Mouse (Mus musculus) ES-Bruce4 (cell line): ENCODE measurements around the gene Rfx1. TPM values are rescaled to one million over a fixed set of nuclear protein-coding genes. Genes with fewer than 3 reads are reported as not detected.

Experiments
- H3K27ac ChIP-seq: 2 replicates; pipeline ENCODE4 v1.5.1; 2012; ENCODE audit warnings: low read length, inconsistent platforms; ENCODE audit not compliant: insufficient read depth
- H3K27me3 ChIP-seq: 2 replicates; pipeline ENCODE4 v1.6.1; 2012; ENCODE audit warnings: mild to moderate bottlenecking, low read length, inconsistent platforms; ENCODE audit not compliant: control insufficient read depth, poor library complexity, insufficient read depth, severe bottlenecking
- H3K36me3 ChIP-seq: 2 replicates; pipeline ENCODE4 v1.6.1; 2012; ENCODE audit warnings: inconsistent platforms, mild to moderate bottlenecking, low read length, moderate library complexity; ENCODE audit not compliant: control insufficient read depth, poor library complexity, insufficient read depth, severe bottlenecking
- H3K4me1 ChIP-seq: one replicate; pipeline ENCODE4 v1.8.1; 2011; ENCODE audit warnings: low read length; ENCODE audit not compliant: control insufficient read depth, insufficient read depth
- H3K4me3 ChIP-seq: 2 replicates; pipeline ENCODE4 v1.5.1; 2011; ENCODE audit warnings: low read depth, mild to moderate bottlenecking, low read length
- H3K9ac ChIP-seq: 2 replicates; pipeline ENCODE4 v1.6.1; 2012; ENCODE audit warnings: low read depth, mild to moderate bottlenecking, inconsistent platforms; ENCODE audit not compliant: poor library complexity, severe bottlenecking
- H3K9me3 ChIP-seq: replicated peaks from 2 replicates; pipeline ENCODE4 v1.6.1; 2012; ENCODE audit warnings: mild to moderate bottlenecking, low read length, inconsistent platforms; ENCODE audit not compliant: control insufficient read depth, poor library complexity, insufficient read depth, severe bottlenecking
- CTCF ChIP-seq: IDR thresholded peaks from one replicate; pipeline ENCODE4 v1.8.1; 2011; ENCODE audit warnings: low read depth, low read length
- EP300 ChIP-seq: IDR thresholded peaks from 2 replicates; pipeline ENCODE4 v1.6.1; 2011; ENCODE audit warnings: low read depth, low read length; ENCODE audit not compliant: insufficient read depth
- POLR2A ChIP-seq: IDR thresholded peaks from one replicate; pipeline ENCODE4 v1.8.1; 2011; ENCODE audit warnings: low read length; ENCODE audit not compliant: insufficient read depth
- polyA plus RNA-seq: library from polyadenylated mRNA; stranded (reverse); fragments of >200 nt; gene quantifications from 2 replicates; pipeline ENCODE4 v1.2.4, GENCODE M21; 2011; ENCODE audit warnings: low read depth; ENCODE audit not compliant: missing spikeins, insufficient read depth, insufficient read length

Gene Rfx1
- polyA plus RNA-seq, 1 experiment: 10.5 TPM

DNA sequence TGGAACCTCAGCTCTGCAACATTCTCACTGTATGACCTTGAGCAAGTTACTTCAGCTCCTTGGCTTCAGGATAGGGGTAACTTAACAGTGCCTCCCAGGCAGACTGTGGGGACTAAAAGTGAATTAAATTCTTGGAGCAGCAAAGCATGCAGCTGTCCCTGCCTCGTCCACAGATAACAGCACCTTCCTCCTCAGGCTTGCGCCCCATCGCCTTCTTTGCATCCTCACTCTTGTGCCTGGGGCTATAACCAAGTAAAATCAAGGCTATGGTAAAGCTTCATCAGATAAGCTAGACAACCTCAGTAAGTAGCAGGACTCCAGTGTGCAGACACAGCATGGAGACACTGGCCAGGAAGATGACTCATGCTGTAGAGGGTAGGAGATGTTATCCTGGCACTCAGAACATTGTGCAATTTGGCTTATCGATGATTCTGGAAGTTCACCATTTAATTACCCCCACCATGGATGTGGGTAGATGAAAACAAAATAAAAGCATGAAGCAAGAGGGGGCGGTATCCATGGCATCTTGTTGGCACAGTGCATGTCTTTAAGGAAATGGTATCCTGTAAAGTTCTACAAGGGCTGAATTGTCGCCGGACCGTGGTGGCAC, 78.1 kb downstream of the Rfx1 start:
- TF ChIP-seq POLR2A (no peak), CTCF (no peak), EP300 (no peak)
- H3K27ac ChIP-seq: no peak overlapping the region
- no peaks in the 10 kb centered on the region for H3K27me3 ChIP-seq
- no peaks in the 10 kb centered on the region for H3K9me3 ChIP-seq
- H3K36me3 ChIP-seq: peaks cover 36% of the 10 kb centered on the region
- no peak overlapping the region for H3K4me3 ChIP-seq
- H3K4me1 ChIP-seq: peaks cover 4% of the 10 kb centered on the region
- H3K9ac ChIP-seq: no peak overlapping the region

Other genes with a start within 250 kb of the Rfx1 start
- gene Adgrl1, start 166.7 kb upstream of the Rfx1 start, polyA plus RNA-seq: 64.0 and 64.7 TPM in 2 replicates
- gene Gm10644, start 111.6 kb upstream of the Rfx1 start, polyA plus RNA-seq: 0.47 and 0.78 TPM in 2 replicates
- 26.3 and 29.3 TPM in 2 replicates for gene Asf1b, start 111.3 kb upstream of the Rfx1 start, polyA plus RNA-seq
- gene Prkaca, start 93.8 kb upstream of the Rfx1 start, polyA plus RNA-seq: 51.8 and 54.1 TPM in 2 replicates
- gene Samd1, start 69.2 kb upstream of the Rfx1 start, polyA plus RNA-seq: 79.7 and 95.7 TPM in 2 replicates
- gene 1700067K01Rik, start 65.3 kb upstream of the Rfx1 start, polyA plus RNA-seq: 1.5 and 2.4 TPM in 2 replicates
- gene 2210011C24Rik, start 54.7 kb upstream of the Rfx1 start, polyA plus RNA-seq: 11.2 and 15.9 TPM in 2 replicates
- 61.7 and 62.8 TPM in 2 replicates for gene Palm3, start 45.4 kb upstream of the Rfx1 start, polyA plus RNA-seq
- gene Il27ra, start 24.2 kb upstream of the Rfx1 start, polyA plus RNA-seq: 0.33 and 0.61 TPM in 2 replicates
- 1.4 and 1.9 TPM in 2 replicates for gene Rln3, start 21.8 kb upstream of the Rfx1 start, polyA plus RNA-seq
- gene Gm10643, start 1.7 kb upstream of the Rfx1 start, polyA plus RNA-seq: 0.56 and 0.76 TPM in 2 replicates
- gene Dcaf15, start 37.9 kb downstream of the Rfx1 start, polyA plus RNA-seq: 43.4 and 44.0 TPM in 2 replicates
- 0.33 TPM in 1 of 2 replicates, not detected in the other for gene Podnl1, start 59.2 kb downstream of the Rfx1 start, polyA plus RNA-seq
- 18.0 and 27.2 TPM in 2 replicates for gene Cc2d1a, start 81.1 kb downstream of the Rfx1 start, polyA plus RNA-seq
- 3.8 and 4.7 TPM in 2 replicates for gene 4930432K21Rik, start 81.2 kb downstream of the Rfx1 start, polyA plus RNA-seq
- gene Nanos3, start 118.4 kb downstream of the Rfx1 start, polyA plus RNA-seq: 3.0 and 4.3 TPM in 2 replicates
- 14.8 and 15.4 TPM in 2 replicates for gene Zswim4, start 170.2 kb downstream of the Rfx1 start, polyA plus RNA-seq
- 90.6 and 92.0 TPM in 2 replicates for gene D8Ertd738e, start 182.9 kb downstream of the Rfx1 start, polyA plus RNA-seq
- gene Mri1, start 190.5 kb downstream of the Rfx1 start, polyA plus RNA-seq: 37.1 and 38.0 TPM in 2 replicates
- 21.3 and 25.7 TPM in 2 replicates for gene Ccdc130, start 203.5 kb downstream of the Rfx1 start, polyA plus RNA-seq